ENCODE assay signal across 31 mouse cellular contexts in genomic region chr13:34965647-34966046, GRCm38 (mm10). TPM values are rescaled to one million over a fixed set of nuclear protein-coding genes. Genes with fewer than 3 reads are reported as not detected.
"Had no signal": no experiment of that assay in that cellular context is flagged by ENCODE, and none has a peak within 500 bp of the region (broad histone marks: within the 10 kb centered on the region; RNA-seq: fewer than 3 reads in every experiment).

No protein-coding gene starts in this region.

RNA-seq across cellular contexts. Expression of gene Eci3, which starts 2.0 kb away (rescaled TPM):
- total RNA-seq: hematopoietic stem cell, adult 5-6 weeks had no signal
- polyA plus RNA-seq: limb, embryonic 10.5 days; liver, embryonic 12.5 days had no signal

RNA-seq across cellular contexts. Expression of gene 4933417A18Rik, which starts 41.4 kb away (rescaled TPM):
- total RNA-seq: gastrocnemius, adult 2 months; gastrocnemius, postnatal 10 days; gastrocnemius, postnatal 25 days; gastrocnemius, postnatal 4 days; heart, adult 2 months; heart, postnatal 14 days; heart, postnatal 36 days; hematopoietic stem cell, adult 5-6 weeks; layer of hippocampus, adult 2 months; layer of hippocampus, postnatal 10 days; layer of hippocampus, postnatal 25 days; left cerebral cortex, adult 2 months; left cerebral cortex, postnatal 14 days; left cerebral cortex, postnatal 36 days had no signal
- polyA plus RNA-seq: forebrain, embryonic 16.5 days; frontal cortex, adult 2 months; heart, adult 2 months; heart, embryonic 11.5 days; heart, embryonic 13.5 days; heart, embryonic 15.5 days; heart, postnatal 0 days; hindbrain, embryonic 11.5 days; hindbrain, embryonic 13.5 days; hindbrain, embryonic 16.5 days; inflammation-experienced regulatory T-cells, adult 6 months; intestine, embryonic 15.5 days; kidney, embryonic 14.5 days; limb, embryonic 10.5 days; limb, embryonic 12.5 days; limb, embryonic 14.5 days; liver, embryonic 12.5 days; liver, embryonic 14.5 days had no signal

RNA-seq across cellular contexts. Expression of gene Fam217a, which starts 41.5 kb away (rescaled TPM):
- total RNA-seq: gastrocnemius, postnatal 25 days; hematopoietic stem cell, adult 5-6 weeks had no signal
- polyA plus RNA-seq: inflammation-experienced regulatory T-cells, adult 6 months had no signal
